ENCODE assay signal across 9 mouse cellular contexts in the genomic region with DNA sequence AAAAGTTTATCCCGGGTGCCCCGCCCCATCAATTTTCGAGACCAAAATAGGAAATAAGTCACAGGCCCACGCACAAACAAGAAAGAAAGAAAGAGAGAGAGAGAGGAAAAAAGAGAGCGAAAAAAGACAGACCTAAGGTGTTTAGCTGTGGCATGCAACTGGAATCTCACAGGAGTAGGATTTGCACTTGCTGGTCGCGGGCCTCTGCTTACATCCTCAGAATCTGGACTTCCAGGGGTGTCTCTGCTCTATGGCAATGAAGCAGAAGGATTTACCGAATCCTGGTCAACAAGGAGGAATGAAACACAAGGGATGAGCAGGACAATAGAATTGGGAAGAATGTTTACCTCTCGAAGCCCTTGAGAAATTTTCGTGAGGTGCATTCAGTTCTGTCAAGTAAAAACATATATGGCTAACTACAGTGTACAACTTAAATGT. TPM values are rescaled to one million over a fixed set of nuclear protein-coding genes. Genes with fewer than 3 reads are reported as not detected.
A peak's percentile ranks its signal among the peaks of the same experiment; 100 is the strongest.
DNase-seq lines count a peak whose midpoint lies in the region; ATAC-seq and TF ChIP-seq lines count a peak whose summit lies in the region.
"Had no signal": no experiment of that assay in that cellular context is flagged by ENCODE, and none has a peak within 500 bp of the region (broad histone marks: within the 10 kb centered on the region; RNA-seq: fewer than 3 reads in every experiment).

No protein-coding gene starts in this region.

- H3K36me3 ChIP-seq in heart, embryonic 12.5 days, result no peaks in the 10 kb centered on the region
- peaks cover 5% of the 10 kb centered on the region; the same call in 1 of the 2 replicates for H3K36me3 ChIP-seq in E14TG2a.4 (ENCODE audit: insufficient read depth, low read length)
- no peaks in the 10 kb centered on the region for H3K36me3 ChIP-seq in forebrain, embryonic 13.5 days (ENCODE audit: poor library complexity, severe bottlenecking)
- H3K36me3 ChIP-seq in liver, postnatal 0 days (replicated peaks; ENCODE audit: insufficient read depth, low read length), result no peaks in the 10 kb centered on the region

- ATAC-seq in heart, embryonic 12.5 days (ENCODE audit: insufficient number of reproducible peaks, low FRiP score), result no peak
- no peak for ATAC-seq in forebrain, embryonic 13.5 days
- ATAC-seq in liver, postnatal 0 days, result no peak

- H3K27me3 ChIP-seq in heart, embryonic 12.5 days (replicated peaks), result no peaks in the 10 kb centered on the region
- H3K27me3 ChIP-seq in E14TG2a.4 (ENCODE audit: insufficient read depth, low read length), result no peaks in the 10 kb centered on the region
- H3K27me3 ChIP-seq in forebrain, embryonic 13.5 days, result no peaks in the 10 kb centered on the region
- H3K27me3 ChIP-seq in liver, postnatal 0 days (ENCODE audit: insufficient read depth, low read length), result no peaks in the 10 kb centered on the region
- H3K27me3 ChIP-seq: Patski had no signal

- peak overlapping the region; percentile 79 for H3K4me3 ChIP-seq in heart, embryonic 12.5 days
- peak overlapping the region; percentile 94 for H3K4me3 ChIP-seq in E14TG2a.4 (replicated peaks; ENCODE audit: low read length)
- H3K4me3 ChIP-seq in forebrain, embryonic 13.5 days, result peak overlapping the region; percentile 80
- peak overlapping the region; percentile 90 for H3K4me3 ChIP-seq in liver, postnatal 0 days (ENCODE audit: low read depth, low read length)

- peak overlapping the region; percentile 88 for H3K9ac ChIP-seq in heart, embryonic 12.5 days
- peak overlapping the region; percentile 86 for H3K9ac ChIP-seq in forebrain, embryonic 13.5 days
- peak overlapping the region; percentile 94 for H3K9ac ChIP-seq in liver, postnatal 0 days (replicated peaks)

- peak overlapping the region; percentile 87 for H3K27ac ChIP-seq in heart, embryonic 12.5 days (ENCODE audit: poor library complexity, severe bottlenecking)
- peak overlapping the region; percentile 90 for H3K27ac ChIP-seq in forebrain, embryonic 13.5 days
- H3K27ac ChIP-seq in liver, postnatal 0 days (ENCODE audit: low read depth), result peak overlapping the region; percentile 97

- peak overlapping the region; percentile 85 for H3K4me2 ChIP-seq in heart, embryonic 12.5 days
- peak overlapping the region; percentile 84 for H3K4me2 ChIP-seq in forebrain, embryonic 13.5 days
- H3K4me2 ChIP-seq in liver, postnatal 0 days (ENCODE audit: low read depth, low read length), result peak overlapping the region; percentile 98

- H3K9me3 ChIP-seq in heart, embryonic 12.5 days (replicated peaks), result no peaks in the 10 kb centered on the region
- H3K9me3 ChIP-seq in E14TG2a.4 (ENCODE audit: low read length), result no peaks in the 10 kb centered on the region
- no peaks in the 10 kb centered on the region for H3K9me3 ChIP-seq in forebrain, embryonic 13.5 days (replicated peaks)
- no peaks in the 10 kb centered on the region for H3K9me3 ChIP-seq in liver, postnatal 0 days (ENCODE audit: low read length)

- 16% methylated on average over 10 of the region's 10 CpGs for WGBS in heart, embryonic 12.5 days
- 11% methylated on average over 10 of the region's 10 CpGs for WGBS in forebrain, embryonic 13.5 days
- WGBS in liver, postnatal 0 days (ENCODE audit: insufficient replicate concordance), result 17% methylated on average over 10 of the region's 10 CpGs

- H3K4me1 ChIP-seq in heart, embryonic 12.5 days (replicated peaks), result peaks cover 3% of the 10 kb centered on the region
- peaks cover 37% of the 10 kb centered on the region for H3K4me1 ChIP-seq in E14TG2a.4 (replicated peaks; ENCODE audit: low read depth, low read length)
- peaks cover 17% of the 10 kb centered on the region for H3K4me1 ChIP-seq in forebrain, embryonic 13.5 days
- peaks cover 12% of the 10 kb centered on the region for H3K4me1 ChIP-seq in liver, postnatal 0 days (ENCODE audit: insufficient read depth)

- no peak for DNase-seq in heart, postnatal 10 days
- DNase-seq in liver, postnatal 0 days, result no peak
- no peak for DNase-seq in T-cell, adult 2 months (ENCODE audit: low spot score)
- DNase-seq in urinary bladder, adult 18-20 months (ENCODE audit: low spot score in 2 of 2), result no peak
- DNase-seq in frontal cortex, postnatal 10 days (ENCODE audit: low spot score in 2 of 2), result no peak

- no peak for TF ChIP-seq EP300 in liver, postnatal 0 days (IDR thresholded peaks at IDR 0.05; ENCODE audit: low read depth)

- intact Hi-C loops in heart, postnatal 10 days (cut with DNase I), result loop anchor here (5.0 kb wide), 1 partner anchor 64 kb away; no protein-coding TSS in a partner anchor

- TF ChIP-seq CTCF in E14TG2a.4 (conservative IDR thresholded peaks at IDR 0.05; ENCODE audit: low read length), result no peak
- TF ChIP-seq CTCF in liver, postnatal 0 days (IDR thresholded peaks at IDR 0.05; ENCODE audit: low read depth), result no peak

RNA-seq across cellular contexts. Expression of a gene that starts 0.6 kb away (rescaled TPM):
- polyA plus RNA-seq in heart, embryonic 12.5 days (2016; fragmentation: Nextera tagmentation; extraction: Ambion mirVana), result 7.4 and 7.7 TPM in 2 replicates
- total RNA-seq in heart, postnatal 10 days (2021), result 10 to 100 TPM; 12.9 to 14.0 TPM
- polyA plus RNA-seq in forebrain, embryonic 13.5 days (2015; fragmentation: Nextera tagmentation; extraction: Ambion mirVana), result 8.1 and 10.1 TPM in 2 replicates
- polyA plus RNA-seq in liver, postnatal 0 days (2015; fragmentation: Nextera tagmentation; extraction: Ambion mirVana), result 0.44 and 0.58 TPM in 2 replicates

RNA-seq across cellular contexts. Expression of a gene that starts 14.9 kb away (rescaled TPM):
- polyA plus RNA-seq in heart, embryonic 12.5 days (2016; fragmentation: Nextera tagmentation; extraction: Ambion mirVana), result 19.2 and 19.7 TPM in 2 replicates
- 1 to 10 TPM; 1.1 to 2.1 TPM for total RNA-seq in heart, postnatal 10 days (2021)
- polyA plus RNA-seq in forebrain, embryonic 13.5 days (2015; fragmentation: Nextera tagmentation; extraction: Ambion mirVana), result not detected in 2 replicates
- polyA plus RNA-seq in liver, postnatal 0 days (2015; fragmentation: Nextera tagmentation; extraction: Ambion mirVana), result 0.41 and 8.8 TPM in 2 replicates
- polyA plus RNA-seq: Patski had no signal

RNA-seq across cellular contexts. Expression of a gene that starts 26.7 kb away (rescaled TPM):
- polyA plus RNA-seq in heart, embryonic 12.5 days (2016; fragmentation: Nextera tagmentation; extraction: Ambion mirVana), result 181 and 191 TPM in 2 replicates
- 100 to 1,000 TPM; 164 to 213 TPM for total RNA-seq in heart, postnatal 10 days (2021)
- 0.13 and 0.14 TPM in 2 replicates for polyA plus RNA-seq in forebrain, embryonic 13.5 days (2015; fragmentation: Nextera tagmentation; extraction: Ambion mirVana)
- 0.05 and 0.38 TPM in 2 replicates for polyA plus RNA-seq in liver, postnatal 0 days (2015; fragmentation: Nextera tagmentation; extraction: Ambion mirVana)

RNA-seq across cellular contexts. Expression of a gene that starts 32.7 kb away (rescaled TPM):
- 93.4 and 97.4 TPM in 2 replicates for polyA plus RNA-seq in heart, embryonic 12.5 days (2016; fragmentation: Nextera tagmentation; extraction: Ambion mirVana)
- 100 to 1,000 TPM; 103 to 105 TPM for total RNA-seq in heart, postnatal 10 days (2021)
- polyA plus RNA-seq in forebrain, embryonic 13.5 days (2015; fragmentation: Nextera tagmentation; extraction: Ambion mirVana), result 75.9 and 84.7 TPM in 2 replicates
- polyA plus RNA-seq in liver, postnatal 0 days (2015; fragmentation: Nextera tagmentation; extraction: Ambion mirVana), result 30.8 and 31.3 TPM in 2 replicates

RNA-seq across cellular contexts. Expression of a gene that starts 53.3 kb away (rescaled TPM):
- polyA plus RNA-seq in heart, embryonic 12.5 days (2016; fragmentation: Nextera tagmentation; extraction: Ambion mirVana), result 20.4 and 21.2 TPM in 2 replicates
- 10 to 100 TPM; 11.1 to 11.6 TPM for total RNA-seq in heart, postnatal 10 days (2021)
- polyA plus RNA-seq in forebrain, embryonic 13.5 days (2015; fragmentation: Nextera tagmentation; extraction: Ambion mirVana), result 18.9 and 19.9 TPM in 2 replicates
- 4.4 and 5.1 TPM in 2 replicates for polyA plus RNA-seq in liver, postnatal 0 days (2015; fragmentation: Nextera tagmentation; extraction: Ambion mirVana)

Comparison
In these comparisons a context has a peak if more than half of its experiments do, and no peak if none do; other contexts are left out.
1. RNA of a gene that starts 26.7 kb away (polyA plus RNA-seq): 181 to 191 TPM in heart, embryonic 12.5 days; 0.13 to 0.14 TPM in forebrain, embryonic 13.5 days and 0.05 to 0.38 TPM in liver, postnatal 0 days; every median in the first group is over 100 times any median in the second.
2. Peak in every context shown above with its lines, with median percentiles within 50 percentile points of each other: H3K27ac ChIP-seq, H3K4me2 ChIP-seq, H3K4me3 ChIP-seq and H3K9ac ChIP-seq.